Mouse (Mus musculus): ENCODE data around the gene 1700057G04Rik. TPM values are rescaled to one million over a fixed set of nuclear protein-coding genes. Genes with fewer than 3 reads are reported as not detected.

1700057G04Rik gene
- polyA plus RNA-seq, 1 experiment from 2014 or later: not detected

GRCm38 (mm10) chr9:92272650-92273049 lies 36.5 kb upstream of the 1700057G04Rik start:
- DNase-seq (no peak), ATAC-seq (ENCODE audit: insufficient read depth) (no peak)
- Histone ChIP-seq H3K9ac (no peak overlapping the region), H3K27me3 (ENCODE audit: insufficient read depth, low read length) (no peaks in the 10 kb centered on the region), H3K4me1 (ENCODE audit: insufficient read depth) (peaks cover 10% of the 10 kb centered on the region; the same call in 1 of the 2 replicates), H3K27ac (ENCODE audit: low read depth) (no peak overlapping the region), H3K4me2 (no peak overlapping the region), H3K4me3 (ENCODE audit: low read depth, low read length) (no peak overlapping the region), H3K9me3 (ENCODE audit: low read depth, low read length) (no peaks in the 10 kb centered on the region), H3K36me3 (ENCODE audit: insufficient read depth) (peaks cover 19% of the 10 kb centered on the region; the same call in 1 of the 2 replicates)
- 84% methylated on average over 4 of the region's 4 CpGs for WGBS
- no peak for TF ChIP-seq CTCF (IDR thresholded peaks at IDR 0.05; ENCODE audit: low read depth)

- Histone ChIP-seq H3K4me2 (no peak overlapping the region), H3K27me3 (ENCODE audit: insufficient read depth, low read length) (no peaks in the 10 kb centered on the region), H3K9ac (no peak overlapping the region), H3K4me3 (ENCODE audit: low read depth, low read length) (no peak overlapping the region), H3K36me3 (ENCODE audit: insufficient read depth) (peaks cover 14% of the 10 kb centered on the region; the same call in 1 of the 2 replicates), H3K4me1 (ENCODE audit: insufficient read depth) (peaks cover 10% of the 10 kb centered on the region; the same call in 1 of the 2 replicates), H3K9me3 (ENCODE audit: low read depth, low read length) (no peaks in the 10 kb centered on the region), H3K27ac (ENCODE audit: low read depth) (no peak overlapping the region)
- no peak for TF ChIP-seq CTCF (IDR thresholded peaks at IDR 0.05; ENCODE audit: low read depth)
- no peak for DNase-seq
- no peak for ATAC-seq (ENCODE audit: insufficient read depth)
- WGBS: 88% methylated on average over 2 of the region's 2 CpGs
These were observed 35.9 kb upstream of the 1700057G04Rik start for GRCm38 (mm10) chr9:92273271-92273670.

GRCm38 (mm10) chr9:92273956-92274762 lies 35.0 kb upstream of the 1700057G04Rik start:
- no peak overlapping the region for H3K4me3 ChIP-seq (ENCODE audit: low read depth, low read length)
- no peak overlapping the region for H3K9ac ChIP-seq
- peaks cover 10% of the 10 kb centered on the region; the same call in 1 of the 2 replicates for H3K4me1 ChIP-seq (ENCODE audit: insufficient read depth)
- H3K36me3 ChIP-seq (ENCODE audit: insufficient read depth): peaks cover 11% of the 10 kb centered on the region; the same call in 1 of the 2 replicates
- peak; percentile 73 for ATAC-seq (ENCODE audit: insufficient read depth)
- no peaks in the 10 kb centered on the region for H3K9me3 ChIP-seq (ENCODE audit: low read depth, low read length)
- no peak for TF ChIP-seq CTCF (IDR thresholded peaks at IDR 0.05; ENCODE audit: low read depth)
- WGBS: 30% methylated on average over 6 of the region's 6 CpGs
- no peaks in the 10 kb centered on the region for H3K27me3 ChIP-seq (ENCODE audit: insufficient read depth, low read length)
- no peak overlapping the region for H3K4me2 ChIP-seq
- peak overlapping the region; percentile 18; the same call in 1 of the 2 replicates for H3K27ac ChIP-seq (ENCODE audit: low read depth)
- DNase-seq: peak; percentile 36

GRCm38 (mm10) chr9:92275486-92276207 lies 33.5 kb upstream of the 1700057G04Rik start, which contains the start of gene Plscr2:
TSS of gene Plscr2 (plus strand) at chr9:92275602.
- H3K4me2 ChIP-seq: no peak within 1 kb of the TSS; the same call in 1 of the 2 replicates
- peaks cover 3% of the 10 kb centered on the region; the same call in 1 of the 2 replicates for H3K36me3 ChIP-seq (ENCODE audit: insufficient read depth)
- no peaks in the 10 kb centered on the region for H3K27me3 ChIP-seq (ENCODE audit: insufficient read depth, low read length)
- H3K9ac ChIP-seq: no peak within 1 kb of the TSS
- H3K27ac ChIP-seq (ENCODE audit: low read depth): peak within 1 kb of the TSS; percentile 61; the same call in 1 of the 2 replicates
- H3K4me3 ChIP-seq (ENCODE audit: low read depth, low read length): no peak within 1 kb of the TSS
- DNase-seq: peak; percentile 76
- ATAC-seq (ENCODE audit: insufficient read depth): peak; percentile 64; the same call in 1 of the 2 replicates
- no peak for TF ChIP-seq CTCF (IDR thresholded peaks at IDR 0.05; ENCODE audit: low read depth)
- H3K9me3 ChIP-seq (ENCODE audit: low read depth, low read length): no peaks in the 10 kb centered on the region
- WGBS: 52% methylated on average over 9 of the region's 9 CpGs
- H3K4me1 ChIP-seq (ENCODE audit: insufficient read depth): peaks cover 10% of the 10 kb centered on the region; the same call in 1 of the 2 replicates

GRCm38 (mm10) chr9:92276360-92276759 lies 32.8 kb upstream of the 1700057G04Rik start:
- DNase-seq (no peak), ATAC-seq (ENCODE audit: insufficient read depth) (no peak)
- no peak overlapping the region for H3K4me2 ChIP-seq
- WGBS: 44% methylated on average over 7 of the region's 7 CpGs
- no peaks in the 10 kb centered on the region for H3K9me3 ChIP-seq (ENCODE audit: low read depth, low read length)
- no peak overlapping the region for H3K27ac ChIP-seq (ENCODE audit: low read depth)
- H3K9ac ChIP-seq: no peak overlapping the region
- no peaks in the 10 kb centered on the region for H3K36me3 ChIP-seq (ENCODE audit: insufficient read depth)
- H3K4me3 ChIP-seq (ENCODE audit: low read depth, low read length): no peak overlapping the region
- H3K27me3 ChIP-seq (ENCODE audit: insufficient read depth, low read length): no peaks in the 10 kb centered on the region
- TF ChIP-seq CTCF (IDR thresholded peaks at IDR 0.05; ENCODE audit: low read depth): no peak
- H3K4me1 ChIP-seq (ENCODE audit: insufficient read depth): peaks cover 10% of the 10 kb centered on the region; the same call in 1 of the 2 replicates

- Histone ChIP-seq H3K4me3 (ENCODE audit: low read depth, low read length) (no peak overlapping the region), H3K36me3 (ENCODE audit: insufficient read depth) (no peaks in the 10 kb centered on the region), H3K9me3 (ENCODE audit: low read depth, low read length) (no peaks in the 10 kb centered on the region), H3K27ac (ENCODE audit: low read depth) (no peak overlapping the region), H3K27me3 (ENCODE audit: insufficient read depth, low read length) (no peaks in the 10 kb centered on the region), H3K9ac (no peak overlapping the region), H3K4me2 (no peak overlapping the region), H3K4me1 (ENCODE audit: insufficient read depth) (peaks cover 5% of the 10 kb centered on the region; the same call in 1 of the 2 replicates)
- ATAC-seq (ENCODE audit: insufficient read depth) (no peak), DNase-seq (no peak)
- TF ChIP-seq CTCF (IDR thresholded peaks at IDR 0.05; ENCODE audit: low read depth): no peak
- 62% methylated on average over 1 of the region's 1 CpGs for WGBS
These were observed 29.1 kb upstream of the 1700057G04Rik start for GRCm38 (mm10) chr9:92280048-92280447.
